23 mouse cellular contexts compared by ENCODE assay signal in the genomic region with DNA sequence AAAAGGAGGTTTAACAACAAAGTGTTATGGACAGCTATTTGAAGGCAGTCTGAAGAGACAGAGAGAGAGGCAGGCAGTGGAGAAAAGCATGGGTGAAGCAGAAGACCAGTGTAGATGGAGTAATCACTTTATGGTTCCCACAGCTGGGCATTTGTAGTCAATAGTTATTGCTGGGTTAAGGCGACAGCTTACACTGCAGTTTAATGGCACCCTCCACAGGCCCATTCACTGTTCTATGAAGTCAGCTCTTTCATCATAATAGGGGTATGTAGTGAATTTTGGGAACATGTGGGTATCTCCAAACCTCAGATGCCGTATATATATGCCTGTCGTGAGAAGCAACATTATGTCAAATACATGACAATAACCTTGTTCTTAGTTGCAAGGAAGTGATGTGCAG. TPM values are rescaled to one million over a fixed set of nuclear protein-coding genes. Genes with fewer than 3 reads are reported as not detected.
"Had no signal": no experiment of that assay in that cellular context is flagged by ENCODE, and none has a peak within 500 bp of the region (broad histone marks: within the 10 kb centered on the region; RNA-seq: fewer than 3 reads in every experiment).

No protein-coding gene starts in this region.

- H3K4me3 ChIP-seq: liver, embryonic 13.5 days; megakaryocyte, embryonic 14.5 days; midbrain, embryonic 10.5 days; neural tube, embryonic 13.5 days had no signal

- H3K36me3 ChIP-seq: liver, embryonic 13.5 days; midbrain, embryonic 10.5 days; neural tube, embryonic 13.5 days had no signal

- H3K9ac ChIP-seq: liver, embryonic 13.5 days; neural tube, embryonic 13.5 days had no signal

- ATAC-seq: intestine, postnatal 0 days had no signal

- H3K27ac ChIP-seq: liver, embryonic 13.5 days; midbrain, embryonic 10.5 days; neural tube, embryonic 13.5 days had no signal

- H3K4me1 ChIP-seq: liver, embryonic 13.5 days; megakaryocyte, embryonic 14.5 days; midbrain, embryonic 10.5 days; neural tube, embryonic 13.5 days had no signal

- H3K4me2 ChIP-seq: liver, embryonic 13.5 days; neural tube, embryonic 13.5 days had no signal

- DNase-seq: kidney, adult 8-10 months; kidney, postnatal 14 days; kidney, postnatal 4 days; left cerebral cortex, postnatal 4 days; liver, embryonic 13.5 days; lung, adult 2 months; midbrain, embryonic 14.5 days; thymus, adult 18-20 months; thymus, postnatal 14 days; thymus, postnatal 4 days had no signal

- H3K27me3 ChIP-seq: liver, embryonic 13.5 days; megakaryocyte, embryonic 14.5 days; neural tube, embryonic 13.5 days had no signal

RNA-seq across cellular contexts. Expression of a gene that starts 59.7 kb away (rescaled TPM):
- total RNA-seq: layer of hippocampus, adult 18-20 months; layer of hippocampus, postnatal 14 days; left cerebral cortex, postnatal 4 days; liver, adult 2 months had no signal
- polyA plus RNA-seq: intestine, embryonic 14.5 days; intestine, postnatal 0 days; kidney, embryonic 16.5 days; limb, embryonic 14.5 days; liver, adult 2 months; lung, adult 2 months; midbrain, embryonic 10.5 days; neural tube, embryonic 13.5 days; small intestine, adult 2 months; spleen, adult 2 months; stomach, embryonic 16.5 days had no signal
